Mouse (Mus musculus) layer of hippocampus, adult 9-10 months (tissue): ENCODE results near the gene Myf5.
A peak's percentile ranks its signal among the peaks of the same experiment; 100 is the strongest.

ENCODE experiments used
- DNase-seq: peaks from one replicate; pipeline ENCODE4 v3.0.0; 2022; ENCODE audit warnings: low spot score

Myf5 gene

DNA sequence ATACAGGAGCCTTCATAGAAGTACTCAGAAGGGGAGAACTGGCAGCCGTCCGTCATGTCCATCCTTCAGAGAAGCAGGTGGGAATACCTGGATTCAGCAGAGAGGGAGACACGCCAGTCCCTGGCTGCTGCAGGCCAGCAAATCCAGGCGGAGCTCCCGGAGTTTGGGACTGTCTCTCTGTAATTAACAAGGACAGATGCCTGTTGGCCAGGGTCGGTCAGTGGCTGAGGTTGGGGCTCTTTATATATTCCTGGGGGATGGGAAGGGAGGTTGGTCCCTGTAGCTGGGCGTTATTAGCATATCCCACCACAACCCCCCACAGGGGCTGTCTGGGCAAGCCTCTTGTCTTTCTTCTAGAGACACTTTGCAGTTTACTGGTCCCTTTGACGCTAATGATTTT, at the start of gene Myf5:
Gene Myf5, minus strand, starts transcription at position 265 of the 400 bp plus-strand sequence.
- DNase-seq, result no peak

DNA sequence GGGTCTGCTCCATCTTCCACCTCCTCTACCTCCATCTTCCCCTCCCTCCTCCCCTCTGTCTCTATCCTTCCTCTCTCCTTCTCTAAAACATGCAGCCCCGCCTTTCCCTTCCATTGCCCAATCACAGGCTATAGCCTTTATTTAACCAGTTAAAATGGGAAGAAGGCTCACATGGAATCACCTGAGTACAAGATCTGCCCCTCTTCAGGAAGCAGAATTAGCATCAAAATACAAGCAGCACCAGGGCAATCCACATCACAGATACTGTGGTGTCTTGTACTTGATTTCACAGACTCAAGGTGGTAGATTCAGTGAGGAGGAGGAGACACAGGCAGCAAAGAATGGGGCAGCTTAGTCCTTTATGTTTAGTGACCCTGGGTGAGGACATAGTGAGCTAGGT, 42.8 kb upstream of the Myf5 start:
- DNase-seq, result no peak

DNA sequence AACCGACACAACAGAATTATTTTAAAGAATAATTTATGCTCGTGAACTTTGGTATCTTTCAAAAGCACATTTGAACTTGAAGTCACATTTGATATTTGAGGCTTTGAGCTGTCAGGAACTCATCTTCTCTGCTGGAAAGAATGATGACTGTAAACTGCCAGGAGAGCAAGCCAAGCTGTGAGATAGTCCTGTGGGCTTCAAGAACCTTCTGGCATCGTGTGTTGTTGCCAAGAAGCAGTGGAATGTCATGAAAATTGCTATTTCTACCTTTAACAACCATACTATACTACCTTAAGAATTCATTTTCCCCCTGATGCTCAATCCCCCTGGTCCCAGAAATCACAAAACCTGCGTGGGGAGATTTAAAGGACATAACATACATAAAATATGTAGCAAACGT, 33.3 kb upstream of the Myf5 start:
- DNase-seq, result no peak

DNA sequence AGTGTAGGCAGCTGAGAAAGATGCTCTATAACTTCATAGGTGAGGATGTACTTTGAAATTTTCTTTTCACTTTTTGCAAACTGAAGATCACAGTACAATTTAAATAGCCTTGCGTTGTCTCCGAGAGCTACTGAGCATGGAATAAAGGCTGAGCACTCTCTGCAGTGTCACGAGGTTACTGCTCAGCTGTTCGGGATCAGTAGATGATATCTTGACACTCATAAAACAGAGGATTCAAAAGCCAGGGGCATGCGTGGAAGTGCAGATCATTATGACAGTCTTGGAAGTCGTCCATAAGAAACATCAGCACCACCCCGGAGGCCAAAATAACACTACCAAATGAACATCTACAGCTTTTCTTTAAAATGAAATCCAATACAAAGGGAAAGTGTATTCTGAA, 30.7 kb upstream of the Myf5 start:
- DNase-seq, result no peak

DNA sequence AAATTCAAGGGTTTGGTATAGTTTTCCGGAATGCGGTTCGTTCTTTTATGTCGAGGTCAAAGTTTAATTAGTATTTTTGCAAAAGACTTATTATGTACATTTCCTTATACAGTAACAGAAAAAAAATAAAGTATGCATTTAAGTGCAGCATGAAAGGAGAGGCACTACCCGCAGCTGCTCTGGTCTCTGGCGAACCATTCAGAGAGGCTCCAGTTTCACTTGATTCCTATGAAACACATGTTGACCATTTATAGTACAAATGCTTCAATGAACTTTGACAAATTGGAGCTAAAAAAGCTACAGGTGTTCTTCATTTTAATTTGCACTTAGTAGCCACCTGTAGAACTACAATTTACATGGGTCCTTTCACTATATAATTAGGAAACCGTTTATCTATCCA, 28.8 kb upstream of the Myf5 start:
- no peak for DNase-seq

DNA sequence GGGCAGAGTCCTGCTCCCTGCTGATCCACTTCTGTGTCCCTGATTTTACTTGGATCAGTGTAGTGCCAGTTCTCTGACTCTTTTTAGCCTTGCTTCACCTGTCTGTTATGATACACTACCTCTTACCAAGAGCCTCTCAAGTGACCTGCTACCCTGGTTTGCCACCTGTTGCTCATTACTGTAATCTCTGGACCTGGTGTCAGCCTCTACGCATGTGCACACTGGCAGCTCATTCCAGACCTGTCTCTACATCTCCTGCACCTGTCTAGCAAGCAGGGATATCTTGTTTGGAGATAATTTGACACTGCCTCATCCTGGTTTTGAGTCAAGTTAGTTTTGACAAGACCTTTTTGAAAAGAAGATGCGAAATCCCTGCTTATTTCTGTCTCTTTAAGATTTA, 20.5 kb upstream of the Myf5 start:
- DNase-seq, result no peak

DNA sequence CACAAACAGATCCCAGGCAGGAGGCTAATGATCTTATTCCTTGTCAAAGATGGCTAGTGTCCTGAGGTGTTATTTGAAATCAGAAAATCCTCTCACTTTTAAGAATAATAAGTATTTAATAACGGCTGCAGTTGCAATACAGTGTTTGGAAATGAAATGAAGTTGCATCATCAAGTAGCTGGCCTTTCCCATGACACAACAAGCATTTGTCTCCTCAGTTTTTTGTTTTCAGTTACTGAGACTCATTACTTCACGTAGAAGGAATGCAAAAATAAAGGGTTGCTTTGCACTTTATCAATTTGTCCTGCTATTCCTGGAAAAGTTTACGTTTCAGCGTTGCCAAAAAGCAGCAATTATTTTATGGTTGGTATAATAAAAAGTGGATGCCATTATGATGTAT, 17.5 kb upstream of the Myf5 start:
- DNase-seq, result no peak

DNA sequence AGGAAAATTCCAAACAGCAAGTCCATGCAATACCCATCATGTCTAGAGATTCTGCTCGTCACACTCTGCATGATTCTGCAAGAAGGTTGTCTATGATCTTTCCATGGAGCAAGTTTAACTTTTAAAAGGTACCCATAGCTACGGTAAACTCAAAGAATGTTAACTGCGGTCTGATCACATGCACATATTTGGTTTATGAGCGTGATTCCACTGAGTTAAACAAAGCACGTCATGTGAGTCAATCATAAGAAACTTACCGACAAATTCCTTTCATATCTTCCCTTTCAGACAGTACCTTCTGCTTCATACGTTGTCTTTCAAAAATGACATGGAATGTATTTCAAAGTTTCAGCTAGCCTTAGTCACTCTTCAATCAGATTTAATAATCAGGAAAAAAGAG, 16.3 kb upstream of the Myf5 start:
- DNase-seq, result no peak

DNA sequence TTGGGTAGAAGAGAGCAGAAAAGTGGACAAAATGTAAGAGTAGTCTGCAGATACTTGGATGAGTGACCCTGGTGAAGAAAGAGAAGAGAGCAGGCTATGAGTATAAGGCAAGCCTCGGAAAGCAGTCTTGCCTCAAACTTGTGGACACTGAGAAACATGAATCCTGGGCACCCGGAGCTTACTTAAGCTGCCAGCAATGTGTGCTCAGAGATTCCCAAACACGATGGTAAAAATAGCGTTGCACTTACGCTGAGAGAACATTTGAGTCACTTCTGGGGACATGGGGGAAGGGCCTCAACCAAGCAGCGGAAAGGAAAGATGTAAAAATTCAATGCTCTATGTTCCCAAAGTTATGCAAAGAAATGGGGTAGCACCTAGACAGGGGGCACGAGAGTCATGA, 13.7 kb upstream of the Myf5 start:
- no peak for DNase-seq

DNA sequence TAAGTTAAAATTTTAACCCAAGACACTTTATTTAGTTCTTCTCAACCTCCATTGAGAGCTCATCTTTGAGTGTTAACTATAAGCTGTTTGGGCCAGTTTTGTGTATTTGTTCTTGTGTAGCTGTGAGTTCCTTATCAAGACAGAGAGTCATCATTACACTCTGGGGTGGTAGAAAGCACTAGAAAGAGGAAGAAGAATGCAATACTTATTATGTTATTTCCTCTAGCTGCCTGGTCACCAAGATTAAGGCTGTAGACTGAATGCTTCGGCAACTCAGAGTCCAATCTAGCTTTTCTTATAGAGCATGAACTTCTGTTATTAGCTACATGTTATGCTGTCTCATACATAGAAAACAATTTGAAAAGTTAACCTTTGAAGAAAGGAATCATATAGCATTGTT, 10.5 kb upstream of the Myf5 start:
- no peak for DNase-seq

DNA sequence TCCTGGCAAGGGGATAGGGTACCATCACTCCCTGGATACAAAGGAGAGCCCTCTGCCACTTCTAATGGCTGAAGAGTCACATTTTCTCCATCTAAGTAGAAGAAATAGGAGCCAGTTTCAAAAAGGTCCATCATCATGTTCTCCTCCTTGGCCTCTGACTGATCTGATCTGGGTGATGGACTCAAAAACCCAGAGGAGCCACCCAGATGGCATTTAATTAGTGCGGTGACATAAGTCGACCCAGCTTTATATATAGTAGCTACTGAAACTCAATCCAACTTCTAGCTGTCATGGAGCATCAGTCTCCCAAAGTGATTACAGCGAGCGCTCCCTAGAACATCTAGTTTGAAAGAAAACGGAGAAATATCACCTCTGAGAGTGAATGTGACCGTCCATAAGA, 8.6 kb upstream of the Myf5 start, which contains the start of gene Myf6:
Gene Myf6, minus strand, starts transcription at position 170 of the 400 bp plus-strand sequence.
- DNase-seq, result no peak

DNA sequence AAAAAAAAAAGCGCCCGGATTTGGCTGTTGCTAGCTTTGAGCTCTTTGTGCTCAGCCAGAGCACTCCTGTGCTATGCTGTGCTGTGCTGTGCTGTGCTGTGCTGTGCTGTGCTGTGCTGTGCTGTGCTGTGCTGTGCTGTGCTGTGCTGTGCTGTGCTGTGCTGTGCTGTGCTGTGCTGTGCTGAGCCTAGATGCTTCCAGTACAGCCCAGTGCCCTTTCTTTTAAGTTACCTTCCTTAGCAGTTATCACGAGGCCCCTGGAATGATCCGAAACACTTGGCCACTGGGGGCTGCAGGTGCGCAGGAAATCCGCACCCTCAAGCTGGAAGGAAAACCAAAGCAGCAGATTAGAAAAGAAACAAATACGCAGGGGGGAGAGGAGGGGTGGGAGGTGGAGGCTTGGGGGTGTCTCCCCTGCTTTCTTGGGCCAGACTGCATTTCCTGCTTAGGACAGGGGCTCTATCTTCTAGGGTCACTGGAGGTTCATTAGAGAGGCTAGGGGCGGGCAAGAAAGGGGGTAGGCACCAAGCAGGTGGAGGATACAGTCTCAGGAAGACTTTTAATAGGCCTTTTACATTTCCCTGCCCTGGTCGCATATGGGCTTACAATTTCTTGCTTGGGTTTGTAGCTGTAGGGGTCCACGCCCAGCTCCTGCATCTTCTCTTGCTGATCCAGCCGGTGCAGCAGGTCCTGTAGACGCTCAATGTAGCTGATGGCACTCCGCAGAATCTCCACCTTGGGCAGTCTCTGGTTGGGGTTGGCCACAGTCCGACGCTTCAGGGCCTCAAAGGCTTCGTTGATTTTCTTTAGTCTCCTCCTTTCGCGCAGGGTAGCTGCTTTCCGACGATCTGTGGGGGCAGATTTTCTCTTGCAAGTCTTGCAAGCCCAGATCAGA, 7.9 kb upstream of the Myf5 start:
- DNase-seq, result no peak

DNA sequence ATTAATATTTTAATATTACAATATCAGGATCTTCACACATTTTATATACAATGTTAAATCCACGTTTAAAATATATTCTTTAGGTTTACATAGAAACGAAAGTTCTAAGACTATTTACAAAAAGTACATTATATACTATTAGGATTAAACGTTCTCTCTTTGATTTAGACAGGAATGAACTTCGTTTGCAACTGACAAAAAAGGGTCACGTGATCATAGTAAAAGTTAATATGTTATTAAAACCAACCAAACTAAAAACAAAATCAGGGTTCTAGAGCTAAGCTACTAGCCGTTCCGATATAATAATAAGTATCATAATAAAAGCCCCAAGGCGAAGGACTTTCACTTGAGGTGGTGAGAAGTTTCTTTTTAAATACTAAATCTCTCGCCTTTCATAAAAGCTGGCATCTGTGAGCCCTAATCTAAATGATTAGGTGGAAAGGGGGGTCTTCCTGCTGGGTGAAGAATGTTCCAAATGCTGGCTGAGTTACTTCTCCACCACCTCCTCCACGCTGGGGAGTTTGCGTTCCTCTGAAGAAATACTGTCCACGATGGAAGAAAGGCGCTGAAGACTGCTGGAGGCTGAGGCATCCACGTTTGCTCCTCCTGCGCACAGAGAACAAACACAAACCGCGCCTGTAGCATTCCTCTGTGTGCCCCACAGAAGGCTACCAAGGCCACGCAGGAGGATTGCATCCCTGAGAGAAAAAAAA, 7.1 kb upstream of the Myf5 start:
- no peak for DNase-seq

DNA sequence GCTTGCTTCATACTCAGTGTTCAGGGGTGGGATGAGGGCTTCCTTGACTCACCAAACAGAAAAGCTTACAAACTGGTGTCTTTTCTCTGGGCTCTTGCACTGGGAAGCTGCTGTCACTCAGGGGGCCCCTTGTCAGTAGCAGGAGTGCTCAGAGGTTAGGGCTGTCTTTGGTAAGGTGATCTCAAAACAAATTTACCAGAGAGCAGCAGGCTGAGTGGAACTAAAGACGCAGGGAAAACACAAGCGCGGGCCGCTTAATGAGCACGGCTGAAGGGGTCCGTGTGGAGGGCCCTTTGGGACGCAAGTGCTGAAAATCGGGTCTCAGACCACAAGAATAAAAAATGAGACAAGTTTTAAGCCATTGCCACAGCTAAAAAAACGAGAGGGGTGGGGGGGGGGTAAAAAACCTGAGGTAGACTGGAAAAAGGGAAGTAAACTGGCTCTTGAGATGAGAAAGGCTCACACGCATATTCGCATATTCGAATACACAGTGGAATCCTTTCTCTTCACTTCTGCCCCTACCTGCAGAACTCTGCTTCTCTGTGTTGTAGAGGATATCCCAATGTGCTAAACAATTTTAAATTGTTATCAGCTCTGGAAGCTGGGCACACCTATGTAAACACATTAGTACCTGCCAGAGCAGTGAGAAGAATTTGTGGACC, 2.9 kb upstream of the Myf5 start:
- DNase-seq, result no peak

DNA sequence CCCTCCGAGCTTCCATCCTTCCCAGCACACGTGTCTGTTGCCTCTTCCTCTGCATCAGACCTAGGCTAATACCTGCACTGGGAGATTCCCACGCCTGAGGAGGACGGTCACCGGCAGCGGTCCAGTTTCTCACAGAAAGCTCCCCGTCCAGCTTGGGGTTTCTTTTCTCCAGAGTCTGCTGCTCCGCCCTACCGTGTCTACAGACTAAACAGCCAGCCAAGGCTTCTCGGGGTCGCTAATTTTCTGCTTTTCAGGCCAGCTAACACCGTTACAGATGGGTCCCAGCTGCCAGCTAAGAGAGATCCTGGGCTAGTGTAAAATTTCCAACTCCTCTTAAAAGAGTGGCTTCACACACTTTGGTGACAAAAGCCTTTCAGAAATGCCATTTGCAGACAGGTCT, 836 bp upstream of the Myf5 start:
- no peak for DNase-seq

DNA sequence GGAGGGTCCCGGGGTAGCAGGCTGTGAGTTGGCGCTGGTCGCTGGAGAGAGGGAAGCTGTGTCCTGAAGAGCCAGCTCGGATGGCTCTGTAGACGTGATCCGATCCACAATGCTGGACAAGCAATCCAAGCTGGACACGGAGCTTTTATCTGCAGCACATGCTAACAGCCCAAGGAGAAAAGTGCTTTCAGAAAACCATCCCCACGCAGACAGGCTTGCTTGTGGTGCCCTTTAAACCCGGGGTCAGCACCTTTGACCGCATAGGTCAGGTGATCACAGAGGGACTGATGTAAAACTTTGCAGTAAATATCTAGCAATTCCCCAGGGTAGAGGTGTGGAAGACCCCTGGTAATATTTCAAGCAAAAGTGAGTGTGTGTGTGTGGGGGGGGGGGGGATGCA, 1.9 kb downstream of the Myf5 start:
- no peak for DNase-seq

DNA sequence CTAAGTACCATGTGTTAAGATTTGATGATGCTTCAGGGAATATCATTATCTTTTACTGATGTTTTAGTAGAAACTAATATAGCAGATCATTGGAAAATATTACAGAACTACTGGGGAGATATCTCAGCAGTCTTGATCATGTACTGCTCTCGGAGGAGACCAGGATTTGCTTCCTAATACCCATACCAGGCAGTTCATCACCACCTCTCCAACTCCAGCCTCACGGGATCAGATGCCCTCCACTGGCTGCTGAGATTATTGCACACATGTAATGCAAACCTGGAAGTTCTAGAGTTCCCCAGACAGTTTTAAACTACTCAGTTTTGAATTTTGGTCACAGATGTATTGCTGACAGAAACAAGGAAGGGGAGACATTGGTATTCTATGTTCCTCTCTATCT, 12.4 kb downstream of the Myf5 start:
- DNase-seq, result no peak

DNA sequence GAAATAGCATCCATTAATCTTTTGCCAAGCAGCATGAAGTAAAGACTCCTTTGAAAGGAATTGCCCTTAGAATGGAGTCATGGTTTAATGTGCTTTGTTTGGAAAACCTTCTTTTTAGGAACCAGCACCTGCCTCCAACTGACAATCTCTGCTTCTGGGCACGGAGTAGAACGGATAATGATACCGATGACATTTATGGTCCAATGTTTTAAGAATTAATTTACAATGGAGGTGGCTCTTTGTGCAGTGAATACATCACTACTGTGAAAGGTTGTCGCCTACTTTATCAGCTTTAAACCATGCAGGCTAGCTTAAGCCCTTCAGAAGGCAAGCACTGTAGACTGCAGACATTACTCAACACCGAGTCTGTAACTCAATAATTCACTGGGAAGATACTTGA, 14.2 kb downstream of the Myf5 start:
- DNase-seq, result no peak

DNA sequence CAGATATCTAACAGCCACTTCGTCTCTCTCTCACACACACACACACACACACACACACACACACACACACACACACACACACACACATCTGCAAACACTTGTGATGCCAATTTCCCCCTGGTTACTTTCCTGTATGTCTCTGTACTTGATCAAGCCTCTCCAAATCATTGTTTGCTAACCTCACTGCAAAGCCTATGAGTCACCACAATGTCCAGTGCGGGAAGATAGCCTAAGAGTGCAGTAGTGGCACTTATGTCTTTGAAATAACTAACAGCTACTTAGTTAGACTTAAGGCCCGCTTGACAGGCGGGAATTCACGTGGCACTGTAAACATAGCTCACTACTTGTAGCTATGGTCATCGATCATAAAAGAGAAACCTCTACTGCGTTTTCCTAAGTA, 18.1 kb downstream of the Myf5 start:
- DNase-seq, result no peak

DNA sequence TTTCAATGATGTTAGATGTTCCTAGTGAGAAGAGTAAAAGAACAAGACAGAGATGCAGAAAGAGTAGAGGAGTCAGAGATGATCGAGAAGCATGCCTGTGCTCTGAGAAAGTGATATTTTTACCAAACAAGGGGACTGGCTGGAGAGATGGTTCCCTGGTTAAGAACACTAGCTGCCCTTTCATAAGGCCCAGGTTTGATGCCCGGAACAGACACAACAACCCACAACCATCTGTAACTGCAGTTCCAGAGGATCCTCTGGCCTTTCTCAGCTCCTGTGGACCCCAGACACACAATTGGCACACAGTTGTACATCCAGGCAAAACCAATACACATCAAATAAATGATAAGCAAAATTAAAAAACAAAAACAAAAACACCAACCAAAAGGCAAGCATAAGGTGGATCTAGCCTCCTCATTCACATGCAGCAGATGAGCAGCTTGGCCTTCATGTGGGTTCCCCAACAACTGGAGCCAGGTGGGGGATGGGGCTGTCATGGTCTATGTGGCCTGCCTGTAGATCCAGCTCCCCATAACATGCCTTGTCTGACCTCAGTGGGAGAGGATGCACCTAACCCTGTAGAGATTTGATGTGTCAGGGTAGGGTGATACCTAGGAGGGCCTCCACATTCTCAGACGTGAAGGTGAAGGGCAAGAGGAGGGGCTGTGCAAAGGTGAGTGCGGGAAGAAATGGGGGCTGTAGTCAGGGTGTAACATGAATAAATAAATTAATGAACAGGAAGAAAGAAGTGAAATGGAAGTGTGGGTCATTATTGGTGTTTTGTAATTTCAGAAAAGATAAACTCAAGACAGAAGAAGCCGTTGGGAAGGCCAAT, 36.2 kb downstream of the Myf5 start:
- DNase-seq, result no peak

DNA sequence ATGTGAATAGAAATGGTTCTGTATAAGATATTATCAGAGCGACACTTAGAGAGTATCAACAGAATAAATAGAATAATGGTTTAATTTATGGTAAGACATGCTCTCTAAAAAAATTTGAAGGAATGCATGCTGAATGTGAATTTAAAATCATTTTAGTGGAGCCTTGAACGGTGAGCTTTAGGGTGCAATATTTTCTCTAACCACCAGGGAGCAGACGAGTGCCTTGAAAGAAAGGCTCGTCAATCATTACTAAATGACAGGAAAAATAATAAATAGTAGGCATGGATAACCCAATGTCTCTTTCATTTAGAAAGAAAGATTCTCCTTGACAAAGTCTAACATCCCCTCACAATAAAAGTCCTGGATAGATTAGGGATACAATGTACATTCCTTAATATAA, 43.2 kb downstream of the Myf5 start:
- DNase-seq, result peak; percentile 43

DNA sequence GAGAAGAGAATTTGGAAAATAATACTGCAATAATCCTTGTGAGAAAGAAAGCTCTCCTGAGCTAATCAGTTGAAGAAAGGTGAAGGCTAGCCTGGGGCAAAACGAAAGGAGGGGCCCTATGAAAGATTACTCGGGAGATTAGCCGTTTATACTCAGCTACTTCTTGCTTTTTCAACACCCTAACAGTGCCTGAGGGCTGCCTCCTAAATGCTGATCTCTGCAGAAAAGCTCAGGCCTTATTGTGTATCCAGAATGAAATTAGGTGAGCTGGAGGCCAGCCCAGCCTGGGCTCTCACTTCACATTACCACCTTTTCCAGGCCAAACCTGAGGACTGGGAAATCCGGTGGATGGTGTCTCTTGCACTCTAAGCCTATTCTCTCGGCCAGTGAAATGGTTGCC, 49.0 kb downstream of the Myf5 start:
- DNase-seq, result no peak
